Mouse (Mus musculus) adipocyte (in vitro differentiated cells): ENCODE data around the gene Urb1.

ENCODE experiments used
- DNase-seq: peaks from one replicate; pipeline ENCODE4 v3.0.0-alpha.2; 2016; ENCODE audit warnings: low spot score

The Urb1 gene

DNA sequence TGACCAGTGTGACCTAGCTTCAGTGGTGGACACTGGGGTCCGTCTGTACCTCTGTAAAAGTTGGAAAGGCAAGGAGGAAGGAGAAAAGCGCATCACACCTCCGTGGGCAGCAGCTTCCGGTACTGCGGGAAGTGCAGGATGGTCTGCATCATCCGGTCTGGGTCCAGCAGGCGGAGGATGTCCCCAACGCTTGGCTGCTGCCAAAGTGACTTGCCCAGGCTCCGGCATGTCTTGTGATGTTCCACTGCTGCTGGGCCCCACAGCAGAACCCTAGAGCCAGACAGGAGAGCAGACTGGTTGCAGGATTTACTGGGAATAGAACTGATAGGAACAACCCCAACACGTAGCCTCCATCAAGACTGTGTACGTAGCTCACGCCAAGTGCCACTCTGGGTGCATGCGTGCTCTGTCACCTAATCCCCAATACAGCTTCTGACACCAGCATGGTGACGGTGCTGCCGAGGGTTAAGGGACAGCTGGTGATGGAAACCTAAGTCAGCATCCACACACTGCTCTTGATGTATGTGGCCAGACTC is 43.2 kb downstream of the Urb1 start:
- DNase-seq, result no peak

DNA sequence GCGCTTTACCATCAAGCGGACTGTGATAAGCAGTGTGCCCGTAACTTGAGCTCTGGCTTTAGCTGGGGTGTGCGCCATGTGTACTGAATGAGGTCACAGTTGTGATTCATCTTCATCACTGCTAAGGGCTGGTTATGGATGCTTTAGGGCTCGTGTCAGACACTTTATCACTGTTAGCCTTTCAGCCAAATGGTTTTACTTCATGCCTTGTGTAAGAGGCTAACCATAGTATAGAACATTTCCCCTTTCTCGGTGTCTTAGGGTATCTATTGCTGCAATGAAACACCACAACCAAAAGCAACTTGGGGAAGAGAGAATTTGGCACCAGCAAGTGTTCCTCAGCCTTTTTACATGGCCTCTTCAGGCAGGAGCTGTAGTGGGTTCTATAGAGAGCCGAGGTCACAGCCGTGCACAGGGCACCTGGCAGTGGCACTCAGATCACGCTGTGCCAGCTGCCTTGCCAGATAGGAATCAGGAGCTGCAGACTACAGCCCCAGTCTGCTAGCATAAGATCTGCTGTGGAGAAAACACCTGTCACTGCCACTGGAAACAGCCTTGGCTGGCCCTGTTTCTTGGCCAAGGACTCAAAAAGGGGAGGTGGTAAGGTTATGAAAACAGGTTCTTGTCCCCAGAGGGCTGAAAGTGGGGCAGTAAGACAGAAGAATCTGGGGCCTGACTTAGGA is 44.9 kb downstream of the Urb1 start:
- no peak for DNase-seq

DNA sequence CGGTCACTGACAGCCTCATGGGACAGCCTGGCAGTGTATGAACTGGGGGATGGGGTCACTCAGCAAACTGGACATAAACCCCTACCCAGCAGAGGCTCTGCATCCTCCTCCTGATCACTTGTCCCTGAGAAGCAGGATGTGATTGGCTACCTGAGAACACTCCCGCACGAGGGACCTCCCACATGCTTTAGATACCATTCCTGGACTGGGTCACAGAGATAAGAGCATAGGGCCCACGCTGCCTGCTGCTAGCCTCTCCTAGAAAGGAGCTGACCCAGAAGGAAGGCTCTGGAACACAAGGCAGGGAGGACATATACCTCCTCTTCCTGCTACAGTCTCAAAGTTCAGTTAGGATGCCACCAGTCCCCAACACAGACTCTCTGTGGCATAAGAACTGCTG is 49.7 kb downstream of the Urb1 start:
- DNase-seq, result no peak

DNA sequence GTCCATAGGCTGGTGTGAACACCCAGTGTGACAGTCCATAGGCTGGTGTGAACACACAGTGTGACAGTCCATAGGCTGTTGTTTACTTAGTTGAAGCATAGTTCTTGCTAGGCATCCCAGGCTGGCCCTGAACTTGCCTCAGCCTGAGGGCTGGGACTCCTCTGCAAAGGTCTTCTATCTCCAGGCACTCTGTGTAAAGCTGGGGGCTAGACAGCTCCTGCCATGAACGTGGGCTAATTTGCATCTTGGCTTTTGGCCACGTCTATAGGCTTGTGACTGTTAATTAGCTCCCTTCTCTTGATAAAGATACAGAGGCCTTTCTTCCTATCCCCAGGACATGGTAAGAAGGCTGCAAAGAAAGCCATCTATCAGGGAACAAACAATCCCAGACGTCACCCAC is 50.9 kb downstream of the Urb1 start:
- no peak for DNase-seq

DNA sequence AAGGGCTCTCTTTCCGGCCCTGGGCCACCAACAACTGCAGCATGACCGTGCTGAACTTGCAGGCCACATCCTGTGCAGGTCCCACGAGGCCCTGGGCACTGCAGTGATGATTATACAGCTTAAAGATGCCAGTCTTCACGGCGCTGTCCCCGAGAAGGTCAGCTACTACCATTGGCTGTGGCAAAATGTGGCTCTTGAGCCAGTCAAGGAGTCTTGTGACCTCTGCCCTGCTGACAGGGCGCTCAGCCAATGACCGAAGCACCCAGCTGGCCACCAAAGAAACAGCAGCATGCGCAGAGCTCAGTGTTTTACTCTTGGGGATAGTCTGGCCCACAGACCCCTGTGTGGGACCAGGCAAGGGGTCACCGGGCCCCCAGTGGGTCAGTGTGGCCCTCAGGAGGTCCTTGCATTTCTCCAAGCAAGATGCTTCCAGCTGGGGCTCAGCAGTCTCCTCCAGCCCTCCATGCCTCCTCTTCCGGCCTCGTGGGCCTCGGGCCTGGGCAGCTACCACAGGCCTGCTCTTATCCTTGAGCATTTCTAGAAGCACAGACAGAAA is 56.7 kb downstream of the Urb1 start:
- DNase-seq, result peak; percentile 72

DNA sequence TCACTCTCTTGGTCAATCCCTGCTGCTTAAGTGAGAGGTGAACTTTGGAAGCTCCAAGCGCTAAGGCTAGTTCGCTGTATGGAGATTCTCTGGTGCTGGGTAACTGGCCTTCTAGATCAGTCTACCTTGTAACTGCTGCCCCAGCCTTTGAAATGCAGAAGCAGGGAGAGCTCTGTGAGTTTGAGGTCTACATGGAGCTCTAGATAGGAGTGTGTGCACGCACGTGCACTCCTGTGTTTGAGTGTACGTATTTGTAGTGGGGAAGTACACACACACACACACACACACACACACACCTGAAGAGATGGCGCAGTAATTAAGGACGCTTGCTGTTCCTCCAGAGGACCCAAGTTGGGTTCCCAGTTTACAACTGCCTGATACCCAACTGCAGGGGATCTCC is 62.0 kb downstream of the Urb1 start:
- no peak for DNase-seq

DNA sequence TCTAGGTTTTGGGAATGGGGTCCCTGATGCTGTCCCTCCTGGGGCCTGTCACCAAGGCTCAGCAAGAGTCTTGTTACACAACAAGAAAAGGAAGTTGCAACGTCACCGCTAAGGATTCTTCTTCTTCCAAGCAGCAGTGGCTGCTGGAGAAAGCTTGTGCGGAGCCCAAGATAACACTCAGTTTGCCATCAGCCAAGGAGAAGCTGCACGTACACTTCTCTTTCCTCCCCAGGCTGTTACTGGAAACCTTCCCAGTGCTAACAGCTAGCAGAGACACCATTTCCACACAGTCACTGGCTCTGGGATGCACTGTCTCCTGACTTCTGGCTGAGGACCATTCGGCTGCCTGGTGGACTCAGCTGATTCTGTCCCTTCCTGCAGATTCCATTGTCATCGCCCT is 63.1 kb downstream of the Urb1 start:
- peak; percentile 73 for DNase-seq

DNA sequence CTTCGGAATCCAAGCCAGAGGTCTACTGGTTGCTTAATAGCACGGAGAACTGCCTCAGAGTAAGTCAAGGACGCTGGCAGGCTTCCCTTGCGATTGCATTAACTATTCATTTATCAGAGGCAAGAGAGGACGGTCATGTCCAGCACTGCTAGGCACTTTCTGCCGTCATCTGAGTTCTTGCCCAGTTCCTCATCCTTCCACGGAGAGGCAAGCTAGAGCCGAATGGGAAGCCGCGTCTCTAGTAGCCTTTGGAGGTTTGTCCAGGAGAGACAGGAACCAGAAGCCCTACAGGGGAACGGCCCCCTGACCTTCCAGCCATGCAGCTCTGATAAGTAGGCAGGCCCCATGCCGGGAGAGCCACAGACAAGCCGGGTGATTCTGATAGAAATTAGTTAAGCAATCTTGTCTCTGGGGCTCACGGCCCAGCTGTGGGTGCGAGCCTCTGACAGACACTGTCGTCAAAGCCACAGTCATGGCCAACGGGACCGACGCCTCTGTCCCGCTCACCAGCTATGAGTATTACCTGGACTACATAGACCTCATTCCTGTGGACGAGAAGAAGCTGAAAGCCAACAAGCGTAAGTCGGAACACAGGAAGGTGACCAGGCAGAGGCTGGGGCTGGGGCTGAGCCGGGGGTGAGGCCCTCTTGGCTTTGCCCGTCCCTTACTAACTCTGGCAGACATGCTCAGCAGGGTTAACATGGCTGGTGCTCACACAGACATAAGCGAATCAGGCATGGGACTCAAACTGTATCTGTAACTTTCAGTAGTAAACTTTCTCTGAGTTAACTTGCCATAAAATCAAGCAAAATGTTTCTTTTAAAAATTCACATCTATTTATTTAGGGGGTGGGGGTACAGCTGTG is 71.9 kb downstream of the Urb1 start, which contains the start of gene Mrap:
Mrap (plus strand) TSS at position 116 of the 865 bp plus-strand sequence.
- peak; percentile 94 for DNase-seq

DNA sequence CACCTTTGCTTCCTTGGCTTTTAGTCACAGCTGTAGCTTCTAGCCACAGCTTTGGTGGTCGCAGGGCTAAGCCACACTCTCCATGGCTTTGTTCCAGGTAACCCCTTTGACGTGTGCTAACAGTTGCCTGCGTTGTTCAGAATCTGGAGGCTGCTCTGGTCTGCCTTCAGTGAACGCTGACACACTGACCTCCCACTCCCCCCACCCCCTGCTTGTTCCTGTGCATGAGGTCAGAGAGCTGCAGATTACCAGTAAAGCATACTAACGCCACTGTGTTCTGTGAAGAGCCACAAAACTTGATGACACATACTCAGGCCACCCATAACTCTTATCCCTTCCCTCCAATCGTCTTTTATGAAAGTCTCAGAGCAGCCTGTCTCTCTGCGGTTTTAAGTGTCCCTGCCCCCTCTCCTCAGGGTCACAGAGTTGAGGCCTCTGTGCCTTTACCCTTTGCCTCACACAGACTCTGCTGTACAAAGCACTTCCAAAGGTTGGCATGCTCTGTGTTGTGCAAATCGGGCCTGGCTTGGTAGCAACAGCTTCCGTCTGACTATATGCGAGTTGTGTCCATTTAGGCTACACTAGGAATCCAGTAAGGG is 73.4 kb downstream of the Urb1 start:
- DNase-seq, result peak; percentile 94

DNA sequence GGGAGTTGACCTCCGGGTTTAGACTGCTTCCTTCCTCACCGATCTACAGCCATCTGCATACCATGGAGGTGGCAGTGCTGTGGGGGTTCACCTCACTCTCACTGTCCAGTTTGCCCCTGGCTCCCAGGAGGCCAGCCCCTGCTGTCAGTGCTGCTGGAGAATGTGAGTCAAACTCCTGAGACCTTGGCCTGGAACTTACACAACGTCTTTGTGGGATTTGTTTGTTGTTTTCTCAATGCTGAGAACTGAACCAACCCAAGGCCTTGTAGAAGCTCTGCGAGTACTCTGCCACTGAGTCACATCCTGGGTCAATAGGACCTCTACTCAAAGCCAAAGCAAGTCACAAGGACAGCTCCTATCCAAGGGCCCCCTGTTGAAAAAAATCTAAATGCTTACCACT is 74.6 kb downstream of the Urb1 start:
- DNase-seq, result peak; percentile 54

DNA sequence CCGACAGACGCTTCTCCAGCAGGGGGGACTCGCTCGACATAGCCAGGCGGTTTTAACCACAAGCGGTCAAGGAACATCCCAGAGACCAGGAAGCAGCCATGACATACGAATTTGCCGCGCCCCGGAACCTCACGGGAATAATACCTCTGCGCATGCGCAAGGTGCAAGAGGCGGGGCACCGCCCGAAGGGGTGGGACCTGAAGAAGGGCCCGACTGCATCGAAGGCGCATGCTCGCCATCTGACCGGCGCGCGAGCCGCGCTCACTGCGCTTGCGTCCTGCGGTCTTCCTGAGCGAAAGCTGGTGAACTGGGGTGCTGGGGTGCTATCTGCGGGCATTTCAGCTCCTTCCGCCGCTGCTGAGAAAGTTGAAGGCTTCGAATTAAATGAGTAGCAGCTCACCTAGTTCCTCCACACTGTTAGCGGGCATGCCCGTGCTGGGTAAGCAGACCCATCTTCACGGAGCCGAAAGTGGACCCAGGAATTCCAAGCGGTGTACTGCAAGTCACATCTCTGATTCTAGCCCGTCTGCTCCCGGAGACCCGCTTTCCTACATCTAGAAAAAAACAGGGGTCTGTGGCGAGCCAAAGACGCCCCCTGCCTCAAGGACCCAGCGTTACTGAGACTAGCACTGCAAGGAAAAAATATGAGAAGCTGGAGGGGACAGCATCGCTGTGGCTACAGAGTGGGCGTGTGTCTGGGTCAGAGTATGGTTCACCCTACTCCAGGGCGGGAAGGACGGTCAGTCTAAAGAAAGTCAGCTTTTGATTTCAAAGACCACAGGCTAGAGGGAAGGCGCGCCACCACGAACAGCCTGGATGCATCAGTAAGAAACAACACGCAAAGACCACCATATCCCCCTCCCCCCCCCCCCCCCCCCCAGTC is 82.7 kb downstream of the Urb1 start, which contains the start of gene Mis18a:
Mis18a (minus strand) TSS at position 172 of the 883 bp plus-strand sequence.
- DNase-seq, result peak; percentile 98

DNA sequence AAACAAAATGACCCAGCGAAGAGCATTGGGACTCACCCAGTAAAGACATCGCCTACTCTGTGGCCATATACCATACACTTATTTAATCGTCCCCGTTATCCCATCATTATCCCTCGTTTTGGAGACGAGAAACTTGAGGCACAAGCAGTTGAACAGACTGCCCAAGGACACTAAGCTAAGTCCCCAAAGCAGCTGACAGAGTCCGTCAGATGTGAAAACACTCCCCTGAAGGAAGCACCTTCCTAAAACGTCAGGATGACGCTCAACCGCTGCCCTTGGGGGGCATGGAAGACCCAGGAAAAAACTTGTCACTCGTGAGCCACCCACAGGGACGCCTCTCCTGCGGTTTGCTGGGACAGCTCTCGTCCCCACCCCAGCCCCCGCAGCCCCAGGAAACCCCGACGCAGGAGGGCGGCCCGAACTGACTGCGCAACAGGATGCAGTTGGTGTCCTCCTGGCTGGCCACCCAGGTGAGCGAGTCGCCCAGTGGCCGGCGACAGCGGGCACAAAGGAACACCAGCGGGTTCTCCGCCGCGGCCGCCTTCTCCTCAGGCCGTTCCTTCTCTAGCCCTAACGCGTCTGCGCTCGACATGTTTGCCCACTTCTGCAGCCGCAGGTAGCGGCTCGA is 83.5 kb downstream of the Urb1 start:
- DNase-seq, result no peak

DNA sequence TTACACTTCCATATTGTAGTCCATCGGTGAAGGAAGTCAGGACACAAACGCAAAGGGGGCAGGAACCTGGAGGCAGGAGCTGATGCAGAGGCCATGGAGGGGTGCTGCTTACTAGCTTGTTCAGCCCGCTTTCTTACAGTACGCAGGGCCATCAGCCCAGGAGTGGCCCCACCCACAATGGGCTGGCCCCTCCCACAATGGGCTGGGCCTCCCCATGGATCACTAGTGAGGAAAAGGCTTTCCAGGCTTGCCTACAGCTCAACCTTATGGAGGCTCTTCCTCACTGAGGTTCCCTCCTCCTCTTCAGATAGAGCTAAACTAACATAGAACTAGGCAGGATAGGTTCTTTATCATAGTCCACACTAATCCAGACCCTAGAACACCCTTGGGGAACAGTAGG is 86.2 kb downstream of the Urb1 start:
- DNase-seq, result no peak

DNA sequence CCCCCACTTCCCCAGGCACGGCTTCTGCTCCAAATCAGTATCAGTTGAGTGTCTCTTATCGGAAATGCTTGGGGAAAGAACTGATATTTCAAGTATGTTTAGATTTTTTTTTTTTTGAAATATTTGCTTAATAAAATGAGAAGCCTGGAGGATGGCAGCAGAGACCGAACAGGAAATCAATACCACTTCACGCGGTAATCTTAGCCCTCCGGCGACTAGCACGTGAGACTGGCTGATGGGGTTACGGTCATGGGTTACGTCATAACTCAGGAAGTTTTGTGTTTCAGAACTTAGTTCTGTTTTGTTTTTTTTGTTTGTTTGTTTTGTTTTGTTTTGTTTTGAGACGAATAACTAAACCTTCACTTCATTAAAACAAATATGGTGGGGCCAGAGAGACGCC is 99.9 kb downstream of the Urb1 start:
- no peak for DNase-seq

DNA sequence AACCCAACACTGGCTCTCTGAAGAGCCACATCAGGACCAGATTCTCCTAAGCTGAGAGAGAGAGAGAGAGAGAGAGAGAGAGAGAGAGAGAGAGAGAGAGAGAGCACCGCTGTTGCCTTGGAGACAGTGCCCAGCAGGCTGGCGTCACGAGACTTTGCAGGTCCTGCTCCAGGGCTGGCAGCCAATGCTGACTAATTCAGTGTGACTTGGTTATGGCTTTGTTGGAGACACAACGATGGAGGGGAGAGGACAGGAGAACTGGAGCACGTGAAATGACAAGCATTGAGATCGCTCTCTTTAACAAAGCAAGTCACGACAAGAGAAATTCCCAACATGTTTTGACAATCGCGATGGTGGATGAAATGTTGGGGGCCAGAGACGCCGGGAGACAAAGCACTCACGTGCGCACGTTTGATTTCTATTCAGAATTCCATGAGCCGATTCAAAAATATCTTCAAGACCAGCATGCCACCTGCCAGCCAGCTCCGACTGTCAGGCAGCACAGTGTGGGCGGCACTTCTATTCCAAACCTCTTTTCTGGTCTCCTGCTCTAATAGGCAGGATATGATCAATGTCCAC is 100.4 kb downstream of the Urb1 start:
- DNase-seq, result peak; percentile 82

DNA sequence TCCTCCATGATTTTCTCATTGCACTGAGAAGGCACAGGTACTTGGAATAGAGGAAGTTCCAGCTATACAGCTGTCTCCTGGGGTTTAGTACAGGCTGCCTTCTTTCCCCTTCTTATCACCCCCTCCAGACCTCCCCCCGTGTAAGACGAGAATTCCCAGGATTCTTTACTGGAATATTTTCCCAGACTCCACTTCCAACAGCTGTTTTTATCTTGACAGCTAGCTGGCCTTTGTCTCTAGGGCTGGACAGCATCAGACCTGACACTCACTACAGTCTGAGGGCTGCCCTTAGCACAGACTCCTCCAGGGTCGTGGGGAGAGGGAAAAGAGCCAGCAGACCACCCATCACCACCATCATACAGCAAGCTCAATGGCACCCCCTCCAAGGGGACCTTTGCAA is 103.9 kb downstream of the Urb1 start:
- no peak for DNase-seq

DNA sequence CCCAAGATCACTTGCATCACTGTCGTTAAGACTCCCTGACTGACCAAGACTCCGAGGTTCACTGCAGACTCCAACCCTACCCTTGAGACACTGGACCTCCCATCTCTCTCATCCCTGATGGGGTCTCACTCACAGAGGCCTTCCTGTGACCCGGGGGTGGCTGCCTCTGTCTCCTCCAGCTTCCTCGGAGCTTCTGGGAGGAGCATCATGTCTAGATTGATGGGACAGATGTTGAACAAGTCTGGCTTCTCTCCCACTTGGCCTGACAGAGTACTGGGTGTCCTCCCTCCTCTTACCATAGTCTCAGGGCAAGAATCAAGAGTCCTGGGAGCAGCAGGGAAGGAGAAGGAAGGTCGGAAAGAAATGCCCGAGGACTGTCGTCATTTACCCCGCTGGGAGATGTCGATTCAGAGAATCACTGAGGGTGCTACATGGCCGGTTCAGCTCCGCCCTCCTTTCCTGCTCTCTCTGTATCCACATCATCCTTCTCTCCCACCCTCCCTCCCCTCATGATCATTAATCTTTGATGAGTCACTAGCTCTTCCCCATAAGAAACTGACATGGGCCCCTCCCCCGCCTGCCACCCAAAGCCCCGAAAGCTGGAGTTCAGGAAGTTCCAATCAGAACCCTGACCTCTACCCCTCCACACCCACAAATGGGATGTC is 105.9 kb downstream of the Urb1 start:
- DNase-seq, result no peak

DNA sequence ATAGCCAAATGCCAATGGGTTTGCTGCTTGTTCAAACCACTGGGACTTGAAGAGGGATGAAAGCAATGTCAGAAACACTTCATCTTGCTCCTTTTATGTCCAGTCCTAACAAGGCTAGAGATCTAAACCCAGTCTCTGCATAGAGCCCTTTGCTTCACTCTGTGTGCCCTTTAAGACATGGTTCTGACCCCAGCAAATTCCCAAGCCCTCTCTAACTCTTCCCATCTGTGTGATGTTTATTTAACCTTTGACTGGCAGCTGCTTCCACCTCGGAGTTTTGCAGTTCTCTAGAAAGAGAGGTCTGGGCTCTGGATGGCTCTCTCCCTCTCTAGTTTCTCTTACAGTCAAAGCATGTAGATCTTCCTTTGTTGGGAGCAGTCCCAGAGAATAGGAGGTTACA is 106.6 kb downstream of the Urb1 start:
- DNase-seq, result no peak

DNA sequence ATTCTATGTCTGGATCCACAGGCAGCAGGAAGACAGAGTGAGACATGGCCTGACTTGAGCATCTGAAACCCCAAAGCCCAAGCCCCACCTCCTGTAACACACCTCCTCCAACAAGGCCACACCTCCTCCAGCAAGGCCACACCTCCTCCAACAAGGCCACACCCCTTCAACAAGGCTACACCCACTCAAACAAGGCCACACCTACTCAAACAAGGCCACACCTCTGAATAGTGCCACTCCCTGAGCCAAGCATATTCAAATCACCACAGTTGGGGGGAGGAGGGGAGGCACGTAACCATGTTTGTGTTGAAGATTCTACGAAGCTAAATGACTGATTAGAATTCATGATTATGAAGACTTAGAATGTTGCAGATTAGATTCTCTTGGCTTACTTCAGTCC is 108.7 kb downstream of the Urb1 start:
- no peak for DNase-seq
